Mouse (Mus musculus): ENCODE measurements around the gene Hist3h2ba. TPM values are rescaled to one million over a fixed set of nuclear protein-coding genes. Genes with fewer than 3 reads are reported as not detected.

The Hist3h2ba gene
- total and polyA plus RNA-seq, 2 experiments from 2014 or later, result 114 to 1,117 TPM

DNA sequence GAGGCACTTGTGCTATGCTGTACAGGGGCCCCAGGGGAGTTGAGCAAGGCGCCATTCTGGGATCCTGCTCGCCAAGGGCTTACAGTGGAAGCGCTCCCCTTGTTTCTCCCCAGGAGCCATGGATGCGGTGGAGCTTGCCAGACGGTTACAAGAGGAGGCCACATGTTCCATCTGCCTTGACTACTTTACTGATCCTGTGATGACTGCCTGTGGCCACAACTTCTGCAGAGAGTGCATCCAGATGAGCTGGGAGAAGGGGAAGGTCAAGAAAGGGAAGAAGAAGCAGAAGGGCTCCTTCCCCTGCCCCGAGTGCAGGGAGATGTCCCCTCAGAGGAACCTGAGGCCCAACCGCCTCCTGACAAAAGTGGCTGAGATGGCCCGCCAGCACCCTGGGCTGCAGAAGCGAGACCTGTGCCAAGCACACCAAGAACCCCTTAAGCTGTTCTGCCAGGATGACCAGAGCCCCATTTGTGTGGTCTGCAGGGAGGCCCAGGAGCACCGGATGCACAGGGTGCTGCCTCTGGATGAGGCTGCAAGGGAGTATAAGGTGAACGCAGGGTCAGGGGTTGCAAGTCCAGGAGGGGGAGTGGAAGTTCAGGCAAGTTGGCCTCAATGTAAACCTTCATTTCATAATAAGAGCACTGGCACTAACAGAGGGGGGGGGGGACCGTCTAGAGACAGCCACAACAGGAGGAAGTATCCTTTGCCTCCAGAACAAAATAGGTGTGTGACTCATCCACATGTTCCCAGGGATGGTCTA, 16.5 kb downstream of the Hist3h2ba start:
- Histone ChIP-seq H3K27me3 (ENCODE audit: insufficient read depth, low read length) (no peaks in the 10 kb centered on the region), H3K27ac (ENCODE audit: low read depth, low read length) (no peak overlapping the region), H3K4me3 (ENCODE audit: low read depth, low read length) (no peak overlapping the region), H3K4me1 (ENCODE audit: insufficient read depth, low read length) (no peaks in the 10 kb centered on the region), H3K9me3 (ENCODE audit: low read length) (no peaks in the 10 kb centered on the region), H3K36me3 (ENCODE audit: insufficient read depth, low read length) (peaks cover 4% of the 10 kb centered on the region; the same call in 1 of the 2 replicates), H3K9ac (replicated peaks; ENCODE audit: low read length, poor library complexity, severe bottlenecking) (no peak overlapping the region), H3K4me2 (ENCODE audit: low read depth, low read length, poor library complexity, severe bottlenecking) (no peak overlapping the region)
- TF ChIP-seq CTCF (IDR thresholded peaks at IDR 0.05), result no peak
- no peak for DNase-seq (ENCODE audit: low spot score)
- 47% methylated on average over 12 of the region's 12 CpGs for WGBS
- no peak for ATAC-seq (ENCODE audit: low FRiP score)

DNA sequence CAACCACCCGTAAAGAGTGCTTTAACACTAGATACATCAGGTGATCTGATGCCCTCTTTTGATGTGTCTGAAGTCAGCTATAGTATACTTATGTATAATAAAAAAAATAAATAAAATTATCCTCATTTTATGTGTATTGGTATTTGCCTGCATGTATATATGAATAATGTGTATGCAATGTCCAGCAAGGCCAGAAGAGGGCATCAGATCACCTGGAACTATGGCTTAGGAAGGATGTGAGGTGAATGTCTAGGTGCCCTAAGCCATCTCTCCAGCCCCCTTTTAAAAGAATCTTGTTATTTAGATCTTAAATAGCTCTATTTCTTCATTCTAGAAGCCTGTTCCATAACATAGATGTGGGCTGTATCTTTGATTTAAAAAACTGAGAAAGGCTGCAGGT, 18.6 kb downstream of the Hist3h2ba start:
- DNase-seq (ENCODE audit: low spot score), result peak; percentile 45
- peak; percentile 77 for TF ChIP-seq CTCF (IDR thresholded peaks at IDR 0.05)
- no peak overlapping the region for H3K4me2 ChIP-seq (ENCODE audit: low read depth, low read length, poor library complexity, severe bottlenecking)
- no peaks in the 10 kb centered on the region for H3K9me3 ChIP-seq (ENCODE audit: low read length)
- no peaks in the 10 kb centered on the region for H3K27me3 ChIP-seq (ENCODE audit: insufficient read depth, low read length)
- H3K4me1 ChIP-seq (ENCODE audit: insufficient read depth, low read length), result no peaks in the 10 kb centered on the region
- peaks cover 7% of the 10 kb centered on the region; the same call in 1 of the 2 replicates for H3K36me3 ChIP-seq (ENCODE audit: insufficient read depth, low read length)
- no peak overlapping the region for H3K4me3 ChIP-seq (ENCODE audit: low read depth, low read length)
- ATAC-seq (ENCODE audit: low FRiP score), result no peak
- WGBS, result 100% methylated on average over 1 of the region's 1 CpGs
- H3K9ac ChIP-seq (replicated peaks; ENCODE audit: low read length, poor library complexity, severe bottlenecking), result no peak overlapping the region
- no peak overlapping the region for H3K27ac ChIP-seq (ENCODE audit: low read depth, low read length)

DNA sequence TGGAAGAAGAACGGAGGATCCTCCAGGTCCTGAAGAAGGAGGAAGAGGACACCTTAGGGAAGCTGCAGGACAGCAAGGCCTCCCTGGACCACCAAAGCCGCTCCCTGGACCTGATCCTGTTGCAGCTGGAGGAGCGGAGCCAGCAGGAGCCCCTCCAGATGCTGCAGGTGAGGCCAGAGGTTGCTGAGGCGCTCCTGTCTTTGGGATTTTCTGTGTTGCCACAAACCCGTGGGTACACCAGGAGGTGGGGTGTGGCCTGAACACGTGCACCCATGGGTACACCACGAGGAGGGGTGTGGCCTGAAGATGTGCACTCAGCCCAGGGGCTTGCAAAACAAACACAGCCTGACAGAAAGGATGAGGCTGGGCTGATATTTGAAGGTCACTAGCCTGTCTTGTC, 19.8 kb downstream of the Hist3h2ba start:
- Histone ChIP-seq H3K4me1 (ENCODE audit: insufficient read depth, low read length) (no peaks in the 10 kb centered on the region), H3K9me3 (ENCODE audit: low read length) (no peaks in the 10 kb centered on the region), H3K36me3 (ENCODE audit: insufficient read depth, low read length) (peaks cover 7% of the 10 kb centered on the region; the same call in 1 of the 2 replicates), H3K27me3 (ENCODE audit: insufficient read depth, low read length) (no peaks in the 10 kb centered on the region), H3K4me2 (ENCODE audit: low read depth, low read length, poor library complexity, severe bottlenecking) (no peak overlapping the region), H3K4me3 (ENCODE audit: low read depth, low read length) (no peak overlapping the region), H3K9ac (replicated peaks; ENCODE audit: low read length, poor library complexity, severe bottlenecking) (no peak overlapping the region), H3K27ac (ENCODE audit: low read depth, low read length) (no peak overlapping the region)
- no peak for TF ChIP-seq CTCF (IDR thresholded peaks at IDR 0.05)
- ATAC-seq (ENCODE audit: low FRiP score) (no peak), DNase-seq (ENCODE audit: low spot score) (no peak)
- 83% methylated on average over 7 of the region's 7 CpGs for WGBS

- Histone ChIP-seq H3K9ac (replicated peaks; ENCODE audit: low read length, poor library complexity, severe bottlenecking) (no peak overlapping the region), H3K27ac (ENCODE audit: low read depth, low read length) (no peak overlapping the region), H3K4me3 (ENCODE audit: low read depth, low read length) (no peak overlapping the region), H3K27me3 (ENCODE audit: insufficient read depth, low read length) (no peaks in the 10 kb centered on the region), H3K4me2 (ENCODE audit: low read depth, low read length, poor library complexity, severe bottlenecking) (no peak overlapping the region), H3K36me3 (ENCODE audit: insufficient read depth, low read length) (peaks cover 7% of the 10 kb centered on the region; the same call in 1 of the 2 replicates), H3K9me3 (ENCODE audit: low read length) (no peaks in the 10 kb centered on the region), H3K4me1 (ENCODE audit: insufficient read depth, low read length) (no peaks in the 10 kb centered on the region)
- ATAC-seq (ENCODE audit: low FRiP score), result no peak
- no peak for DNase-seq (ENCODE audit: low spot score)
- WGBS, result 89% methylated on average over 8 of the region's 8 CpGs
- no peak for TF ChIP-seq CTCF (IDR thresholded peaks at IDR 0.05)
Observed at GRCm38 (mm10) chr11:58969027-58969426, 20.3 kb downstream of the Hist3h2ba start.

DNA sequence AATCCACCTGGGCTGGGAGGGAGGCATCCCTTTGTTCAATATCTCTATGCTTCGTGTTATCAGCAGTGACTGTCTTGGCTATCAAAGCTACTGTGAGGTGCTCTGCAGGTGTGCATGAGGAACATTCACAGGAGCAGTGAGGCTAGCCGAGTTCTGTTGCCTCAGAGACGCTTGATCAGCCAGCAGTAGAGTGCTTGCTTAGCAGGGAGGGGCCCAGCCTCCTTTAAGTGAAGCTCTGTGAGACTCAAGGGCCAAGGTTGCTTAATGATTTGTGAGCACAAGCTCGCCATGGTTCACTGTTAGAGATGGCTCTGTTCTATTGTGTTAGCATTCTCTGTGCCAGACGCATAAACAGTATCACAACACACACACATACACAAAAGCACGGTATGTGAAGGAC, 20.9 kb downstream of the Hist3h2ba start:
- 75% methylated on average over 6 of the region's 6 CpGs for WGBS
- H3K4me2 ChIP-seq (ENCODE audit: low read depth, low read length, poor library complexity, severe bottlenecking), result no peak overlapping the region
- no peak for DNase-seq (ENCODE audit: low spot score)
- H3K4me3 ChIP-seq (ENCODE audit: low read depth, low read length), result no peak overlapping the region
- TF ChIP-seq CTCF (IDR thresholded peaks at IDR 0.05), result no peak
- H3K4me1 ChIP-seq (ENCODE audit: insufficient read depth, low read length), result no peaks in the 10 kb centered on the region
- H3K9ac ChIP-seq (replicated peaks; ENCODE audit: low read length, poor library complexity, severe bottlenecking), result no peak overlapping the region
- no peaks in the 10 kb centered on the region for H3K9me3 ChIP-seq (ENCODE audit: low read length)
- peaks cover 7% of the 10 kb centered on the region; the same call in 1 of the 2 replicates for H3K36me3 ChIP-seq (ENCODE audit: insufficient read depth, low read length)
- H3K27me3 ChIP-seq (ENCODE audit: insufficient read depth, low read length), result no peaks in the 10 kb centered on the region
- no peak for ATAC-seq (ENCODE audit: low FRiP score)
- H3K27ac ChIP-seq (ENCODE audit: low read depth, low read length), result no peak overlapping the region

GRCm38 (mm10) chr11:58970831-58971530, 22.3 kb downstream of the Hist3h2ba start:
- ATAC-seq (ENCODE audit: low FRiP score), result no peak
- TF ChIP-seq CTCF (IDR thresholded peaks at IDR 0.05), result peak; percentile 23; the same call in 1 of the 2 replicates
- no peak for DNase-seq (ENCODE audit: low spot score)
- Histone ChIP-seq H3K4me2 (ENCODE audit: low read depth, low read length, poor library complexity, severe bottlenecking) (no peak overlapping the region), H3K9ac (replicated peaks; ENCODE audit: low read length, poor library complexity, severe bottlenecking) (no peak overlapping the region), H3K9me3 (ENCODE audit: low read length) (no peaks in the 10 kb centered on the region), H3K27ac (ENCODE audit: low read depth, low read length) (no peak overlapping the region), H3K27me3 (ENCODE audit: insufficient read depth, low read length) (no peaks in the 10 kb centered on the region), H3K36me3 (ENCODE audit: insufficient read depth, low read length) (peaks cover 7% of the 10 kb centered on the region; the same call in 1 of the 2 replicates), H3K4me1 (ENCODE audit: insufficient read depth, low read length) (no peaks in the 10 kb centered on the region), H3K4me3 (ENCODE audit: low read depth, low read length) (no peak overlapping the region)
- WGBS, result 88% methylated on average over 21 of the region's 21 CpGs
